Mouse (Mus musculus) G1E-ER4 (cell line): ENCODE results near the gene Esx1. TPM values are rescaled to one million over a fixed set of nuclear protein-coding genes. Genes with fewer than 3 reads are reported as not detected.

Experiments used
- GATA1 ChIP-seq: IDR thresholded peaks from one replicate; pipeline ENCODE4 v1.8.0; 2012; ENCODE audit warnings: low read length, inconsistent platforms
- polyA plus RNA-seq: library from polyadenylated mRNA; stranded (reverse); fragments of >175 nt; gene quantifications from 2 replicates; pipeline ENCODE4 v1.2.3, GENCODE M21; 2012

Gene Esx1
- not detected in 2 replicates for polyA plus RNA-seq

DNA sequence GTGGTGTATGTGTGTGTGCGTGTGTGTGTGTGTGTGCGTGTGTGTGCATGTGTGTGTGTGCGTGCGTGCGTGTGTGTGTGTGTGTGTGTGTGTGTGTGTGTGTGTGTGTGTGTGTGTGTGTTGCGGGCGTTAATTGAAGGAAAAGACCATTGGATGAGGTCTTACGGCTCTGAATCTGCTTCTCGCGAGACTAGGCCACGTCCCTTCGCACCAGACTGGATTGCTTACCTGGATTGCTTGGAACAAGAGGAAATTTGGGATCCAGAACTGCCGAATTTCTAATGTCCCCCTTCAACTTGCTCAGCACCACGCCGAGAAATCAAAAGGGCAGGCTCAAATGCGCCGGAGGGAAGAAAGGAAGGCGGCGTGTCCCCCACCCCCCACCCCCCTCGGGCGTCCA is at the start of gene Esx1:
Esx1 (minus strand) TSS at position 366 of the 400 bp plus-strand sequence.
- TF ChIP-seq GATA1 = no peak

DNA sequence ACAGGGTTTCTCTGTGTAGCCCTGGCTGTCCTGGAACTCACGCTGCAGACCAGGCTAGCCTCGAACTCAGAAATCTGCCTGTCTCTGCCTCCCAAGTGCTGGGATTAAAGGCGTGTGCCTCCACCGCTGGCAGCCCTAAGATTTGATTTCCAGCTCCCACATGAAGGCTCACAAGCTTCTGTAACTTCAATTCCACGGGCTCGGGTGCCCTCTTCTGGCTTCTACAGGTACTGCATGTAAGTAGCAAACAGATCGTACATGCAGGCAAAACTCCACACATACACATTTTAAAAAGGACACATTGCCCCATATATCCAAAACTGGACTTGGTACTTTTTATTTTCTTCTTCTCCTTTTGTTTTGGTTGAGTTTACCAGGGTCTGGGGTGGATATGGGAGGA is 48.1 kb upstream of the Esx1 start:
- no peak for TF ChIP-seq GATA1

DNA sequence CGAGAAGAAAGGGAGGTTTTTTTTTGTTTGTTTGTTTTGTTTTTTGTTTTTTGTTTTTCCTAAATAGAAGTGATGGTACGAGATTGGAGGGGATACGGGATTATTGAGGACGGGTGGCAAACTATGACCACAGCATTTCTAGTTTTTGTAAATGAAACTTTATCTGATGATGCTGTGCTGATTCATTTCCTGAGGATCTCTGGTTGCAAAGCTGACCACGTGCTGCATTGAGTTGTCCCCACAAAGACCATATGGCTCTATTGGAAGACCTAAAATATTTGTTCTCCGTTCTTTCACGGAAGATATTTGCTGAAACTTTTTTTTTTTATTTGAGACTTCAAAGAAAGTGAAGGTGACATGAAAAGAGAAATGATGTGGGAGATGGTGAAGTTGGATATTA is 45.8 kb upstream of the Esx1 start:
- no peak for TF ChIP-seq GATA1

DNA sequence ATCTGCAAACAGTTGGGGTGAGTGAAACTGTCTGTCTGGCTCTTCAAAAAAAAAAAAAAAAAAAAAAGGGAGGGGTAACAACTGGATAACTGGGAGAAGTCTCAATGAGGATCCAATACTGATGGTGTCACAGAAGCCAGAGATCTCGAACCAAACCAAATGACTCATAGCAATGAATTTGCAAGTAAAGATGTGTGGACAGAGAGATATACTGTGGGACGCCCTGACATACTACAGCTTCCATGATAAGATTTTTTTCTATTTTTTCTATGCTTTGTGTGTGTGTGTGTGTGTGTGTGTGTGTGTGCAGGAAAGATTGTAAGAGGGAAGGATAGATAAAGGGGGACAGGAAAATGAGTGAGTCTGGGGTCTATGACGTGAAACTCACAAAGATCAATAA is 43.7 kb upstream of the Esx1 start:
- TF ChIP-seq GATA1 = no peak

DNA sequence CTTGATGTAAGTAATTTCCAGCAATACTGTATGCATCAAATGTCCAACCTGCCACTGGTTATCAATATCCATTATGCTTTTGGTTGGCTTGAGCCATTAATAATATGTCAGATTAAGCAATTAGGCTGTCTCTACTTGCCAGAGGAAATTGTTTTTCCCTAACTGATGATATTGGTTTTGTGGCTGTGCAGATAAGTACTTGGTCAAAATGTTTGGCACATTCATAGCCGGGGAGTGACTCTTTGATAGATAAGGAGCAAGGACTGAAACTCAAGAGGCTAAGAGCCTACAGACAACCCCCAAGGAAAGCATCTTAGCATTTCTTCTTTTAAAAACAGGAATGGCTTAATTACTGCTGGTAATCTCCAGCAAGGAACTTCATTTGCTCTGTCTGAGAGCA is 40.8 kb upstream of the Esx1 start:
- no peak for TF ChIP-seq GATA1

DNA sequence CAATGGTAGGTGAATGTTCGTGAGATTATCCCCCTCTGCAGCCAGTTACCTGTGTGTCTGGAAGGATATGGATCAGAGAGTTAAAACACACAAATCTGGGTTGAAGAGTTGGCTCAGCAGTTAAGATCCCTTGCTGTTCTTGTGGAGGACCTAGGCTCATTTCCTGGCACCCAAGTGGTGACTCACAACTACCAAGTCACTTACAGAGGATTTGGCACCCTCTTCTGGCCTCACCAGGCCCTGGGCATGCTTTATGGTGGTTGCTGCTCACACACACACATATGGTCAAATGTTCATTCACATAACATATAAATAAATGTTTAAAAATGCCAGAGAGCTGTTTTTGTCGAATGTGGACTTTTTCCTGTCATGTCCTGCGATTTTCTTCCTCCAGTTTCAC is 39.1 kb upstream of the Esx1 start:
- no peak for TF ChIP-seq GATA1

DNA sequence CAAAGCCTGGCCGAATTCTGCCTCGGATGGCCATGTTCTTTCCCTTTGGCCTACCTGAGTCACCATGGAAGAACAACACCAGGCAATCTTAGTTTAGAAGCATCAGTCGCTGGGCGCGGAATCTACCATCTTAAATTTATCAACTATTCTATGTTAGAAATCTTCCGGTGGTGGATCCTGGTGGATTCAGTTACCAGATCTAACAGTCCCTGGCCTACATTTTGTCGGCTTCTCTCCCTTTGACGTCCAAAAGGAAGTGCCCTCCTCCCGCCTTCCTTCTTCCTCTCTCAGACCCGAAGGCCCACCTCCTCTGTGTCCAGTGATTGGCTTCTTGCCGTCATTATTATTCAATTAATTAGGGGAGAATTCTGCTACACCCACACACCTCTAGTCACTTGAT is 27.2 kb upstream of the Esx1 start:
- TF ChIP-seq GATA1 = no peak

DNA sequence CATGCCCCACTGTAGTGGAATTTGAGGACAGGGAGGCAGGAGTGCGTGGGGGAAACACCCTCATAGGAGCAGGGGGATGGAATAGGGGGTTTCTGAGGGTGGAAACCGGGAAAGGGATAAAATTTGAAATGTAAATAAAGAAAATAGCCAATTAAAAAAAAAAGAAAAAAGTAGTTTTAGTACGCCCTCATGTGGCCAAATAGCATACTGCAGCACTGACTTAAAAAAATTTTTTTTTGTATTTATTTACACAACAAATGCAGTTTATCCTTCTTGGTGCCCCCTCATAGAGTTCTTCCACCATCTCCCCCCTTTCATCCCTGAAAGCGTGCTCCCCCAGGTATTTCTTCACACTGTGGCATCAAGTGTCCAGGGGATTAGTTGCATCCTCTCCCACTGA is 22.8 kb upstream of the Esx1 start:
- no peak for TF ChIP-seq GATA1

DNA sequence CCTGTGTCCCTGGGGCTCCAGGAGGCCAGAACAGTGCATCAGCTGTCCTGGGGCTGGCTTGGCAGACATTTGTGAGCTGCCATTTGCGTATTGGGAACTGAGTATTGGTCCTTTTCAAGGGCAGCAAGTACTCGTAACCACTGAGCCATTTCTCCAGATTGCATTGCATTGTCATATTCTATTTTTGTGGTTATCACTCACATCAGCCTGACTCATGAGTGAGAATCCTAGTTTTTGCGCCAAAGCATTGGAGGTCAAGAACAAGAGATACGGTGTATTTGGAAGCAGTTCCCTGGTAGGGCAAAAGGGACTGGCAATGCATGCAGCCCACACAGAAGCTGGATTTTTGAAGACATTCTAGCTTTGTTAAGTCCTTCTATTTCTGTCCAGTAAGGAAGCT is 21.8 kb upstream of the Esx1 start:
- TF ChIP-seq GATA1 = no peak

DNA sequence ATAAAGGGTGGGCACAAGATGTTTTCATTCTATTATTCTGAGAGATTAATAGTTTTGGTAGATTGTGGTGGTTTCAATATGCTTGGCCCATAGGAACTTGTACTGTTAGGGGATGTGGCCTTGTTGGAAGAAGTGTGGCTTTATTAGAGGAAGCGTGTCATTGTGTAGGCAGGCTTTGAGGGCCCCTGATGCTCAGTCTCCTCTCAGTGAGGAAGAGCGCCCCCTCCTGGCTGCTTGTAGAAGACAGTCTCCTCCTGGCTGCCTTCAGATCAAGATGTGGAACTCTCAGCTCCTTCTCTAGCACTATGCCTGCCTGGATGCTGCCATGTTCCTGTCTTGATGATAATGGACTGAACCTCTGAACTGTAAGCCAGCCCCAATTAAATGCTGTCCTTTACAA is 20.7 kb upstream of the Esx1 start:
- no peak for TF ChIP-seq GATA1

DNA sequence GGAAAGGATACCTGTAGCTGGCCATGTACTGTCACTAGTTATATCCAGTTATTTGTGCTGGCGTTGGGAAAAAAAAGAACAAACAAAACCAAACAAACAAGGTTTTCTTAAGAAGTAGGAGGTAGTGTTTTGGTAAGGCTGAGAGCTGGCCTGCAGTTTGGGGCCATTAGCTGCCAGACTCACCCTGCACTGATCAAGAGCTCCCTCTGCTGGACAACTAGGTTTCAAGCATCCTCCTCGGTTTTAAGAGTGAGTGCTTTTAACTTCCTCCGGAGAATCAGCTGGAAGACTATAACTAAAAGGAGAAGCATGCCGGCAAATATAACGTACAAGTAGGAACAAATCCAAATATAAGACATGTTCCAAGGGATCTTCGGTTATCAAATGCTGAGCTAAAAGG is 19.8 kb upstream of the Esx1 start:
- no peak for TF ChIP-seq GATA1

DNA sequence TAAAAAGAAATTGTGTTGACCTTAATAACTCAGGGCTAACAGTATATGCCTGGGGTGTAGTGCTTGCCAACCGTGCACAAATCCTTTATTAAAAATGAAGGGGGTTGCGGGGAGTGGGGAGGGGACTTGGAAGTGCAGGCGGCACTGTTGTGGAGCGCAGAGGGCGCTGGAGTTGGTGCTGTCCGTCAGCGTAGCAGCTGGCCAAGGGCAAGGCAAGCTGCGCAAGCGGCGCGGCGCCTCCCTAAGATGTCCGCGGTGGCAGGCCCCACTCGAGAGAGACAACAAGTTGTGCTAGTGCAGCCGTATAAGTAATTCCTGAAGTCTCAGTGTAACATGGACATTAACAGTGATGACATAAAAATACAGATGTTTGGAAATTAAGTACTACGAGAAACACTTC is 5.7 kb upstream of the Esx1 start:
- no peak for TF ChIP-seq GATA1

DNA sequence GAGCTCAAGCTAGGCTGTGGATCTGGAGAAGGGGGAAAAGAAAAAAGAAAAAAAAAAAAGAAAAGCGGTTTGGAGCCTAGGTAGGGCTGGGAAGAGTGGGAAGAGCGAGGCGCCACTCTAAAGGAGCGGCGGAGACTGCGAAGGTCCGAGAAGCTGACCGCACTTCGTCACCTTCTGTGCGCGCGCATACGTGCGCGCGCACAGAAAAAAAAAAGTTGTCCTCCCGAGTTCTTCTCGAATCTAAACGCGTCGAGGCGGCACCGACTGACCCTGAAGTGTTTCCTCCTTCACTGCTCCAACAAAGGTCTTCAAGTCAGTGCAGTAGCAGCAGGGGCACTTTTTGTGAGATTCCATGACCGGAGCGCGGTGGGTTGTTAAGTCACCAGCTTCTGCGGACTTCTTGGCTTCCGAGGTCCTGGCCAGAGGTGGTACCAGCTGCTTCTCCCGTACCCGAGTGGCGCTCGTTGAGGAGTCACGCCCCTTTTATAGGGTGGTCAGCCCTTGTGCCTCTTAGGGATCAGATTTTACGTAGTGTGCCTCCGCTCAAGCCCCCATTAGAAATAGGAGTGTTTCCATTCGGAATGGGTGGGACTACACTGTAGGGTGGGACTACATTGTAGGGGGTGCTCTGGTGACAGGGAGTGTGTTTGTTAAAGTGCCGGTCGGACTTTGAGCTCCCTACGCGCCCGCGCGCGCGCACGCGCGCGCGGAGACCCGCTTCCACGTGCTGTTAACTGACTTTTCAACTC is 2.0 kb downstream of the Esx1 start:
- no peak for TF ChIP-seq GATA1

DNA sequence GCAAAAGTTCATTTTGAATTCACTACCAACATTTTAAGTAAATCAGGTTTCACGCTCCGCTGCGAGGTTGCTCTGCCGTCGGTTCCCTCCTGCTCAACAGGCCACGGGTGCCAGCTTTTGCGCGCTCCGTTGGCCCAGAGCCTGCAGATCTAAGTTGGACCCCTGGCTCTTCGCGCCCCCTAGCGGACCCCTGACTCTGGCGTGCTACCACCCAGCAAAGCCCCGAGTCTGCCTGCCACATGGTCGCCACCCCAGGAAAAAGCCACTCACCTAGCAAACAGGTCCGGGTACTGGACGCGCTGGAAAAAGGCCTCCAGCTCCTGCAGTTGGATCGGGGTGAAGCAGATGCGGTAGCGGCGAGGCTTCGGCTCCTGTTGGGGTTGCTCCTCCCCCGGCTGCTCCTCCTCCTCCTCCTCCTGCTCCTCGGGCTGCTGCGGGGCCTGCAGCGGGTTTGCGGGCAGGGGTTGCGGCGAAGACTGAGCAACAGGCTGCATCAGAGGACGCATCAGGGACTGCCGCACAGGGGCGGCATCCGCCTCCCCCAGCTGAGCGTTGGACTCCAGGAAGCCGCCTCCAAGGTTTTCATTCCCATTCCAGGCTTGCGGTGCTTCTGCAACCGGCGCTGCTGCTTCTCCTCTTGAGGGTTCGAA is 3.7 kb downstream of the Esx1 start:
- no peak for TF ChIP-seq GATA1

DNA sequence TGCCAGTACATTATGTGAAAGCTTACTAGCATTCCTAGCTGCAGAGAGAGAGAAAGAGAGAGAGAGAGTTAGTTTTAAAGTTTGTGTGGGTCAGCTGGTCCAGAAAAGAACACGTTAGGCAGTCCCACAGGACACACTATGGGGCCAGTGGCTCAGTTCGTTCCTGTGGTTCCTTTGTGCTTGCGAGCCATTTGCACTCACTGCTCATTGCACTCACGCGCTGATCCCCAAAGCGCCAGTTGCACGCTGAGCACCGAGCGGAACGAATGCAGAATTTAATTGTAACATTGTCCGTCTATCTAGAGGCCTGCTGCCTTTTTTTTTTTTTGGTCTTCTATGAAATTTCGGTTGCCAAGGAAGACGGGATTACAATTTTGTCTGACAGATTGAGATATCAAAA is 15.4 kb downstream of the Esx1 start:
- no peak for TF ChIP-seq GATA1

DNA sequence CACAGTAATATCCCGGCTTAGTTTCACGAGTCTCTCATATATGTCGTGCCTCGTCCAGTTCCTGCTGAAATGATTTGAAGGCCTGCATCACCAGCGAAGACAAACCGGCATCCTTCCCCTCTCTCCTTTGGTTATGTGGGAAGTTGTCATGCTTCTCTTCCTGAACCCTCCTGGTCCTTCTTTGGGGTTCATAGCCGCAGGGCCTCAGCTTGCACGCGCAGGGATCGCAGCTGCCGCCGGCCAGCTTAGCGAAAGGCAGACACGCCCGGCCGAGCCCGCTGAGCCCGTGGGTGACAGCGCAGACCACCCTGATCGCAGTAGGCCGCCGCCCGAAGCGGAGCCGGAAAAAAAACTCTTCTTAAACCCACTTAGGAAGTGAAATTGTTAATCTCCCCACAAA is 17.4 kb downstream of the Esx1 start:
- no peak for TF ChIP-seq GATA1

Other genes starting within 250 kb of the Esx1 start
- gene H2bfm, start 194.8 kb downstream of the Esx1 start, polyA plus RNA-seq = not detected in 2 replicates
- not detected in 2 replicates for gene Tmsb15b2, start 146.6 kb downstream of the Esx1 start, polyA plus RNA-seq
- not detected in 2 replicates for gene Tmsb15l, start 145.2 kb downstream of the Esx1 start, polyA plus RNA-seq
- not detected in 2 replicates for gene Tmsb15b1, start 145.2 kb downstream of the Esx1 start, polyA plus RNA-seq
- not detected in 2 replicates for gene Zcchc18, start 128.9 kb downstream of the Esx1 start, polyA plus RNA-seq
- 0.42 and 0.73 TPM in 2 replicates for gene Slc25a53, start 83.8 kb downstream of the Esx1 start, polyA plus RNA-seq
- 1.9 and 2.4 TPM in 2 replicates for gene Fam199x, start 72.5 kb downstream of the Esx1 start, polyA plus RNA-seq